Mouse (Mus musculus) C2C12 (cell line): ENCODE data around the gene Ints14.

Experiments
- CEBPB ChIP-seq: IDR thresholded peaks from one replicate; pipeline ENCODE4 v1.6.1; 2011; ENCODE audit warnings: low read depth, mild to moderate bottlenecking, control low read depth, moderate library complexity
- CTCF ChIP-seq: IDR thresholded peaks from one replicate; pipeline ENCODE4 v1.5.1; 2011; ENCODE audit not compliant: control insufficient read depth, insufficient read depth, insufficient read length
- FOSL1 ChIP-seq: IDR thresholded peaks from one replicate; pipeline ENCODE4 v1.8.0; 2011; ENCODE audit warnings: mild to moderate bottlenecking, low read length; ENCODE audit not compliant: poor library complexity, insufficient read depth, severe bottlenecking
- MYOD1 ChIP-seq: IDR thresholded peaks from one replicate; pipeline ENCODE4 v1.6.1; 2011; ENCODE audit warnings: low read depth; ENCODE audit not compliant: control insufficient read depth, insufficient read length
- MYOG ChIP-seq: IDR thresholded peaks from one replicate; pipeline ENCODE4 v1.6.1; 2011; ENCODE audit not compliant: control insufficient read depth, insufficient read length; ENCODE audit errors: extremely low read depth
- USF1 ChIP-seq: IDR thresholded peaks from one replicate; pipeline ENCODE4 v1.6.1; 2011; ENCODE audit warnings: low read depth, mild to moderate bottlenecking, control low read depth, moderate library complexity

DNA sequence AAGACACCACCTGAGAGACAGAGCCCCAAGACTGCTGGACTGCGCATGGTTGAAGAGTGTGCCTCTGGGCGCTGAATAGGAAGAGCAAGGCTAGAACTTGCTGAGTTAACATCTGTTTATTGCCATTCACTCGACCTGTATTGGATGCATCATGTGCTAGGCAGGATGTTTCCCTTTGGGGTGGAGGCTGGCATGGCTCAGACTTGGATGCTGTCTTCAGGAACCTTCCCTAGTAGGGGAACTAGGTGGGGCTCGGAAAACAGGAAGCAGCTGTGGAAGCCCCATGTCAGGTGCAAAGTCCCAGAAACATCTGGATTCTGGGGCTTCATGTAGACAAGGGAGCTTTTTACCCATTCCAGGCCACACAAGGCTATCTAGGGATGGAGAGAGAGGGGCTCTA lies 30.4 kb upstream of the Ints14 start:
- no peak for TF ChIP-seq MYOD1
- TF ChIP-seq CTCF = no peak
- TF ChIP-seq USF1 = no peak
- TF ChIP-seq MYOG = no peak
- no peak for TF ChIP-seq CEBPB
- TF ChIP-seq FOSL1 = no peak
